Mouse (Mus musculus) NIH3T3 (cell line): ENCODE data around the gene Cdk13.

Experiments used
- DNase-seq: peaks from one replicate; pipeline ENCODE4 v3.0.0-alpha.2; 2012; ENCODE audit warnings: low read depth

The Cdk13 gene

GRCm38 (mm10) chr13:17754997-17755396 is 49.9 kb downstream of the Cdk13 start:
- no peak for DNase-seq

GRCm38 (mm10) chr13:17728798-17729197 is 76.1 kb downstream of the Cdk13 start:
- DNase-seq: no peak

GRCm38 (mm10) chr13:17727922-17728321 is 77.0 kb downstream of the Cdk13 start:
- no peak for DNase-seq

- DNase-seq: no peak
These were observed 87.5 kb downstream of the Cdk13 start for GRCm38 (mm10) chr13:17717357-17717756.

GRCm38 (mm10) chr13:17708784-17709311 is 96.0 kb downstream of the Cdk13 start:
- no peak for DNase-seq

GRCm38 (mm10) chr13:17705188-17705826 is 99.6 kb downstream of the Cdk13 start:
- DNase-seq: peak; percentile 42

GRCm38 (mm10) chr13:17702311-17702710 is 102.6 kb downstream of the Cdk13 start:
- DNase-seq: no peak

GRCm38 (mm10) chr13:17701322-17701721 is 103.6 kb downstream of the Cdk13 start:
- DNase-seq: no peak

GRCm38 (mm10) chr13:17700090-17700715 is 104.7 kb downstream of the Cdk13 start:
- no peak for DNase-seq

GRCm38 (mm10) chr13:17695898-17696580 is 108.9 kb downstream of the Cdk13 start:
- DNase-seq: peak; percentile 19

- peak; percentile 100 for DNase-seq
These were observed 109.8 kb downstream of the Cdk13 start, which contains the start of the genes Mplkip and Sugct for GRCm38 (mm10) chr13:17694911-17695699. Gene Mplkip, plus strand, starts transcription at chr13:17695192. Gene Sugct, minus strand, starts transcription at chr13:17695553.

- peak; percentile 54 for DNase-seq
These were observed 110.5 kb downstream of the Cdk13 start for GRCm38 (mm10) chr13:17694414-17694813.

GRCm38 (mm10) chr13:17693816-17694215 is 111.1 kb downstream of the Cdk13 start:
- DNase-seq: peak; percentile 79

GRCm38 (mm10) chr13:17691436-17691835 is 113.5 kb downstream of the Cdk13 start:
- no peak for DNase-seq

GRCm38 (mm10) chr13:17690686-17691085 is 114.2 kb downstream of the Cdk13 start:
- DNase-seq: peak; percentile 68

GRCm38 (mm10) chr13:17689461-17689860 is 115.4 kb downstream of the Cdk13 start:
- DNase-seq: no peak

GRCm38 (mm10) chr13:17671122-17671521 is 133.8 kb downstream of the Cdk13 start:
- DNase-seq: no peak

- DNase-seq: no peak
These were observed 137.5 kb downstream of the Cdk13 start for GRCm38 (mm10) chr13:17667380-17667779.
